Mouse (Mus musculus) heart, adult 2 months (tissue): ENCODE measurements around the gene Gpr171. TPM values are rescaled to one million over a fixed set of nuclear protein-coding genes. Genes with fewer than 3 reads are reported as not detected.

Experiments
- DNase-seq, 2 experiments: peaks; one replicate each; pipeline ENCODE4 v3.0.0; 2021
- H3K27ac ChIP-seq: fragments of 200-600 bp; 2 replicates; pipeline ENCODE4 v1.8.1; 2022
- H3K27me3 ChIP-seq: fragments of 200-500 bp; 2 replicates; pipeline ENCODE4 v1.6.1; 2012; ENCODE audit warnings: mild to moderate bottlenecking, low read length, inconsistent platforms, mixed read lengths; ENCODE audit not compliant: control insufficient read depth, insufficient read depth
- H3K36me3 ChIP-seq: fragments of 200-500 bp; 2 replicates; pipeline ENCODE4 v1.6.1; 2012; ENCODE audit warnings: low read length, inconsistent platforms; ENCODE audit not compliant: control insufficient read depth, insufficient read depth
- H3K4me1 ChIP-seq: fragments of 200-500 bp; 2 replicates; pipeline ENCODE4 v1.6.1; 2011; ENCODE audit warnings: low read length; ENCODE audit not compliant: control insufficient read depth, insufficient read depth
- H3K4me3 ChIP-seq: fragments of 200-600 bp; 2 replicates; pipeline ENCODE4 v1.8.1; 2022
- H3K79me2 ChIP-seq: fragments of 200-500 bp; replicated peaks from 2 replicates; pipeline ENCODE4 v1.6.1; 2012; ENCODE audit warnings: mild to moderate bottlenecking, inconsistent platforms, low read length, moderate library complexity, mixed read lengths; ENCODE audit not compliant: control insufficient read depth, insufficient read depth
- H3K9ac ChIP-seq: fragments of 200-500 bp; 2 replicates; pipeline ENCODE4 v1.6.1; 2012; ENCODE audit warnings: low read depth, mild to moderate bottlenecking, control low read depth, inconsistent platforms, low read length, mixed read lengths
- CTCF ChIP-seq: fragments of 200-600 bp; IDR thresholded peaks from 2 replicates; pipeline ENCODE4 v1.8.1; 2022; ENCODE audit warnings: antibody characterized with exemption, mild to moderate bottlenecking, moderate library complexity
- EP300 ChIP-seq: fragments of 200-500 bp; IDR thresholded peaks from 2 replicates; pipeline ENCODE4 v1.6.1; 2011; ENCODE audit warnings: low read depth, low read length, control low read depth; ENCODE audit not compliant: insufficient read depth
- POLR2A ChIP-seq: fragments of 200-500 bp; IDR thresholded peaks from 2 replicates; pipeline ENCODE4 v1.6.1; 2011; ENCODE audit warnings: mild to moderate bottlenecking, low read depth, low read length, control low read depth; ENCODE audit not compliant: insufficient read depth
- WGBS: fragments of 180-500 bp; shearing (Covaris S2); methylation state at CpG from one replicate; pipeline ENCODE4 v1.1.7; 2018; 5-methylcytosine and 5-hydroxymethylcytosine counted together
- intact Hi-C: fragments of 180-260 bp; cut with DNase I; formaldehyde crosslinking; loops from one replicate; pipeline ENCODE4 v1.15.1; 2025
- polyA plus RNA-seq: library from polyadenylated mRNA; depleted of rRNA; stranded (reverse); fragments of >200 nt; gene quantifications from 2 replicates; pipeline ENCODE4 v1.2.3, GENCODE M21; 2012
- total RNA-seq, 2 experiments: library from RNA; stranded (reverse); gene quantifications; 2 replicates each; pipeline ENCODE4 v1.2.3; 2021

The Gpr171 gene
- total and polyA plus RNA-seq, 3 experiments: 0.23 to 0.31 (median 0.30) TPM

DNA sequence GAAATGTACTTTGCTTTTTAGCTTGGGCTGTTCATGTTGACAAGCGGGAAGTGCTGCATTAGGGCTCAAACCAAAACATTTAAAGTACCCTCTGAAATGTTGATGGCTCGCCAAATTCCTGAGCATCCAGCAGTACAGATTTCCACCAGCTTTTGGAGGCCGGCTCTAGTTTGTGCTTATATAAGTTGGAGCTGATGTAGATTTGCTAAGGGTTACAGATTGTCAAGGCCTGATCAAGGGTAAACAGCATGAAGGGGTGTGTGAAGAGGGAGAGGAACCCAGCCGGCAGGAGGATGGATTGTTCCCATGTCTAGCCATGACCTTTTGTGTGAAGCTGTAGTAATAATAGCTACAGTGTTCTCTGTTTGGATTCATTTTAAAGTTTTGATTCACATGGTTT lies 29.5 kb upstream of the Gpr171 start:
- Histone ChIP-seq H3K9ac (no peak overlapping the region), H3K36me3 (no peaks in the 10 kb centered on the region), H3K27ac (peak overlapping the region; percentile 45; the same call in 1 of the 2 replicates), H3K4me1 (peaks cover 2% of the 10 kb centered on the region; the same call in 1 of the 2 replicates), H3K27me3 (no peaks in the 10 kb centered on the region), H3K4me3 (no peak overlapping the region), H3K79me2 (no peaks in the 10 kb centered on the region)
- WGBS: 49% methylated on average over 4 of the region's 4 CpGs
- TF ChIP-seq CTCF: no peak
- no peak for TF ChIP-seq POLR2A
- no peak for TF ChIP-seq EP300
- no peak for DNase-seq
- intact Hi-C loops: no loop called here

GRCm38 (mm10) chr3:59130431-59130830 lies 28.8 kb upstream of the Gpr171 start:
- Histone ChIP-seq H3K4me3 (no peak overlapping the region; the same call in 1 of the 2 replicates), H3K27me3 (no peaks in the 10 kb centered on the region), H3K4me1 (peaks cover 2% of the 10 kb centered on the region; the same call in 1 of the 2 replicates), H3K36me3 (no peaks in the 10 kb centered on the region), H3K27ac (peak overlapping the region; percentile 45), H3K9ac (no peak overlapping the region), H3K79me2 (no peaks in the 10 kb centered on the region)
- WGBS: 73% methylated on average over 8 of the region's 8 CpGs
- peak; percentile 33 to 37 for DNase-seq
- TF ChIP-seq POLR2A (no peak), CTCF (no peak), EP300 (no peak)
- intact Hi-C loops: no loop called here

- Histone ChIP-seq H3K27ac (no peak overlapping the region), H3K27me3 (no peaks in the 10 kb centered on the region), H3K36me3 (no peaks in the 10 kb centered on the region), H3K9ac (no peak overlapping the region), H3K79me2 (no peaks in the 10 kb centered on the region), H3K4me1 (peaks cover 2% of the 10 kb centered on the region; the same call in 1 of the 2 replicates), H3K4me3 (no peak overlapping the region; the same call in 1 of the 2 replicates)
- no peak for DNase-seq
- TF ChIP-seq EP300 (no peak), POLR2A (no peak), CTCF (no peak)
- WGBS: 77% methylated on average over 3 of the region's 3 CpGs
- intact Hi-C loops: no loop called here
Measured at GRCm38 (mm10) chr3:59129547-59129946, 27.9 kb upstream of the Gpr171 start.

DNA sequence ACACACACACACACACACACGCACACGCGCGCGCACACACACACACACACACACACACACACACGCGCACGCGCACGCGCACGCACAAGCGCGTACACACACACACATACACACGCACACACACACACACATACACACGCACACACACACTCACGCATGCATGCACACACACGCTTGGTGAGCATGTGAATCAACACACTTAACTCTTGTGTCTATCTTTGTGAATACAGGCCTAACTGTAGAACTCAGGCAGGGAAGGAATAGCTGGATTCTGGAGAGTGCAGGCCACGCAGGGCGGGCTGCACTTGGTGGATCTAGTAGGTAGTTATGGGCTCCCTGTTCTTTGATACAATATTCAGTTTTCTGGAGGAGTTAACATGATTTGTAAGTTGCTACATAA lies 27.1 kb upstream of the Gpr171 start:
- TF ChIP-seq EP300 (no peak), POLR2A (no peak), CTCF (no peak)
- Histone ChIP-seq H3K9ac (no peak overlapping the region), H3K27ac (no peak overlapping the region), H3K4me3 (no peak overlapping the region), H3K27me3 (no peaks in the 10 kb centered on the region), H3K36me3 (no peaks in the 10 kb centered on the region), H3K79me2 (no peaks in the 10 kb centered on the region), H3K4me1 (peaks cover 2% of the 10 kb centered on the region; the same call in 1 of the 2 replicates)
- no peak for DNase-seq
- WGBS: 89% methylated on average over 20 of the region's 20 CpGs
- intact Hi-C loops: no loop called here

GRCm38 (mm10) chr3:59125783-59126555 lies 24.3 kb upstream of the Gpr171 start:
- WGBS: 59% methylated on average over 7 of the region's 7 CpGs
- H3K36me3 ChIP-seq: no peaks in the 10 kb centered on the region
- no peak for DNase-seq
- intact Hi-C loops: no loop called here
- TF ChIP-seq EP300 (no peak), CTCF (no peak), POLR2A (no peak)
- H3K9ac ChIP-seq: no peak overlapping the region
- H3K4me3 ChIP-seq: no peak overlapping the region
- no peaks in the 10 kb centered on the region for H3K27me3 ChIP-seq
- no peaks in the 10 kb centered on the region for H3K4me1 ChIP-seq
- no peaks in the 10 kb centered on the region for H3K79me2 ChIP-seq
- H3K27ac ChIP-seq: no peak overlapping the region; the same call in 1 of the 2 replicates

- H3K27ac ChIP-seq: peak overlapping the region; percentile 13; the same call in 1 of the 2 replicates
- no peak for TF ChIP-seq EP300
- TF ChIP-seq CTCF: no peak
- TF ChIP-seq POLR2A: no peak
- intact Hi-C loops: no loop called here
Measured at GRCm38 (mm10) chr3:59125022-59125421, 23.4 kb upstream of the Gpr171 start.

More at GRCm38 (mm10) chr3:59125022-59125421, 23.4 kb upstream of the Gpr171 start:
- no peaks in the 10 kb centered on the region for H3K79me2 ChIP-seq
- H3K27me3 ChIP-seq: no peaks in the 10 kb centered on the region
- no peak overlapping the region for H3K9ac ChIP-seq
- H3K36me3 ChIP-seq: no peaks in the 10 kb centered on the region
- WGBS: 60% methylated on average over 5 of the region's 5 CpGs
- no peak overlapping the region for H3K4me3 ChIP-seq
- H3K4me1 ChIP-seq: no peaks in the 10 kb centered on the region
- no peak for DNase-seq
